In genomic region chr9:106159237-106159636, GRCm38 (mm10) we compare ENCODE assay signal across 8 mouse cellular contexts. TPM values are rescaled to one million over a fixed set of nuclear protein-coding genes. Genes with fewer than 3 reads are reported as not detected.
DNase-seq lines count a peak whose midpoint lies in the region; ATAC-seq and TF ChIP-seq lines count a peak whose summit lies in the region.

No protein-coding gene starts in this region.

- no peaks in the 10 kb centered on the region for H3K9me3 ChIP-seq in forebrain, embryonic 10.5 days
- no peaks in the 10 kb centered on the region for H3K9me3 ChIP-seq in limb, embryonic 10.5 days (replicated peaks)
- H3K9me3 ChIP-seq in neural tube, embryonic 13.5 days, result no peaks in the 10 kb centered on the region

- 85% methylated on average over 9 of the region's 9 CpGs for WGBS in forebrain, embryonic 10.5 days
- WGBS in limb, embryonic 10.5 days, result 87% methylated on average over 9 of the region's 9 CpGs
- WGBS in neural tube, embryonic 13.5 days, result 86% methylated on average over 9 of the region's 9 CpGs

- H3K9ac ChIP-seq in neural tube, embryonic 13.5 days, result no peak overlapping the region

- TF ChIP-seq CTCF in layer of hippocampus, adult 2 months (conservative IDR thresholded peaks at IDR 0.05), result no peak

- H3K4me3 ChIP-seq in layer of hippocampus, adult 2 months, result peak overlapping the region; percentile 62
- H3K4me3 ChIP-seq in forebrain, embryonic 10.5 days, result peak overlapping the region; percentile 72
- H3K4me3 ChIP-seq in limb, embryonic 10.5 days, result peak overlapping the region; percentile 59
- peak overlapping the region; percentile 55 for H3K4me3 ChIP-seq in neural tube, embryonic 13.5 days

- no peak for DNase-seq in layer of hippocampus, adult 2 months (ENCODE audit: low spot score in 2 of 2)
- no peak for DNase-seq in layer of hippocampus, postnatal 10 days (ENCODE audit: low spot score in 2 of 2)
- DNase-seq in forebrain, embryonic 10.5 days (ENCODE audit: extremely low spot score, low spot score), result no peak
- no peak for DNase-seq in limb, embryonic 10.5 days (ENCODE audit: low spot score)
- DNase-seq in embryo, embryonic 10 days (ENCODE audit: low spot score), result no peak
- DNase-seq in layer of hippocampus, adult 8-10 months (ENCODE audit: low spot score in 2 of 2), result no peak

- no peaks in the 10 kb centered on the region for H3K27me3 ChIP-seq in forebrain, embryonic 10.5 days (ENCODE audit: poor library complexity, severe bottlenecking)
- 0 out of 2 replicates have a peak, but pooled peaks cover 5% of the 10 kb centered on the region for H3K27me3 ChIP-seq in limb, embryonic 10.5 days (ENCODE audit: low read depth, poor library complexity, severe bottlenecking)
- no peaks in the 10 kb centered on the region; the same call in 1 of the 2 replicates for H3K27me3 ChIP-seq in neural tube, embryonic 13.5 days

- peaks cover 44% of the 10 kb centered on the region for H3K4me1 ChIP-seq in forebrain, embryonic 10.5 days
- H3K4me1 ChIP-seq in limb, embryonic 10.5 days, result peaks cover 9% of the 10 kb centered on the region; the same call in 1 of the 2 replicates
- H3K4me1 ChIP-seq in neural tube, embryonic 13.5 days (replicated peaks), result peaks cover 37% of the 10 kb centered on the region

- H3K27ac ChIP-seq in layer of hippocampus, adult 2 months, result peak overlapping the region; percentile 100; the same call in 1 of the 2 replicates
- H3K27ac ChIP-seq in forebrain, embryonic 10.5 days, result peak overlapping the region; percentile 97; the same call in 1 of the 2 replicates
- H3K27ac ChIP-seq in limb, embryonic 10.5 days, result no peak overlapping the region
- peak overlapping the region; percentile 99 for H3K27ac ChIP-seq in neural tube, embryonic 13.5 days (replicated peaks)

- peaks cover 10% of the 10 kb centered on the region for H3K36me3 ChIP-seq in forebrain, embryonic 10.5 days (replicated peaks)
- no peaks in the 10 kb centered on the region for H3K36me3 ChIP-seq in limb, embryonic 10.5 days
- peaks cover 1% of the 10 kb centered on the region for H3K36me3 ChIP-seq in neural tube, embryonic 13.5 days

- H3K4me2 ChIP-seq in neural tube, embryonic 13.5 days, result peak overlapping the region; percentile 67

- no peak for ATAC-seq in neural tube, embryonic 13.5 days (ENCODE audit: low read depth)
- no peak for ATAC-seq in erythroid progenitor cell, adult 5-6 weeks (replicated peaks; ENCODE audit: low FRiP score, poor library complexity, severe bottlenecking)

RNA-seq across cellular contexts. Expression of gene Glyctk, which starts 1.3 kb away (rescaled TPM):
- total RNA-seq in layer of hippocampus, adult 2 months (2021), result 1 to 10 TPM; 4.2 TPM
- total RNA-seq in layer of hippocampus, postnatal 10 days (2021), result 1 to 10 TPM; 4.5 to 6.0 TPM
- 6.8 and 8.0 TPM in 2 replicates for polyA plus RNA-seq in forebrain, embryonic 10.5 days (2016; fragmentation: Nextera tagmentation; extraction: Ambion mirVana)
- 0.83 and 1.9 TPM in 2 replicates for polyA plus RNA-seq in limb, embryonic 10.5 days (2016; fragmentation: Nextera tagmentation; extraction: Ambion mirVana)
- polyA plus RNA-seq in neural tube, embryonic 13.5 days (2015; fragmentation: Nextera tagmentation; extraction: Ambion mirVana), result 4.9 and 5.1 TPM in 2 replicates
- 0.84 TPM in 1 of 2 replicates, not detected in the other for total RNA-seq in erythroid progenitor cell, adult 5-6 weeks (2015; ENCODE audit: low replicate concordance)
- 0.51 TPM in 1 of 2 replicates, not detected in the other for total RNA-seq in erythroid progenitor cell, adult 5-6 weeks (2017; ENCODE audit: low replicate concordance)
- total RNA-seq in layer of hippocampus, adult 8-10 months (2022), result 1 to 10 TPM; 3.5 to 6.2 (median 5.9) TPM

RNA-seq across cellular contexts. Expression of gene Wdr82, which starts 11.5 kb away (rescaled TPM):
- total RNA-seq in layer of hippocampus, adult 2 months (2021), result 100 to 1,000 TPM; 134 TPM
- total RNA-seq in layer of hippocampus, postnatal 10 days (2021), result 100 to 1,000 TPM; 156 to 164 TPM
- 28.3 and 30.2 TPM in 2 replicates for polyA plus RNA-seq in forebrain, embryonic 10.5 days (2016; fragmentation: Nextera tagmentation; extraction: Ambion mirVana)
- polyA plus RNA-seq in limb, embryonic 10.5 days (2016; fragmentation: Nextera tagmentation; extraction: Ambion mirVana), result 26.2 and 28.8 TPM in 2 replicates
- 27.7 and 29.6 TPM in 2 replicates for polyA plus RNA-seq in neural tube, embryonic 13.5 days (2015; fragmentation: Nextera tagmentation; extraction: Ambion mirVana)
- total RNA-seq in erythroid progenitor cell, adult 5-6 weeks (2015; ENCODE audit: low replicate concordance), result 18.0 and 26.0 TPM in 2 replicates
- total RNA-seq in erythroid progenitor cell, adult 5-6 weeks (2017; ENCODE audit: low replicate concordance), result 25.9 and 31.7 TPM in 2 replicates
- total RNA-seq in layer of hippocampus, adult 8-10 months (2022), result 100 to 1,000 TPM; 109 to 145 (median 125) TPM

RNA-seq across cellular contexts. Expression of gene Ppm1m, which starts 40.3 kb away (rescaled TPM):
- 10 to 100 TPM; 19.4 to 21.8 TPM for total RNA-seq in layer of hippocampus, adult 2 months (2021)
- 10 to 100 TPM; 12.8 to 18.8 TPM for total RNA-seq in layer of hippocampus, postnatal 10 days (2021)
- polyA plus RNA-seq in forebrain, embryonic 10.5 days (2016; fragmentation: Nextera tagmentation; extraction: Ambion mirVana), result 42.0 and 50.7 TPM in 2 replicates
- 53.1 and 57.5 TPM in 2 replicates for polyA plus RNA-seq in limb, embryonic 10.5 days (2016; fragmentation: Nextera tagmentation; extraction: Ambion mirVana)
- 18.7 and 22.8 TPM in 2 replicates for polyA plus RNA-seq in neural tube, embryonic 13.5 days (2015; fragmentation: Nextera tagmentation; extraction: Ambion mirVana)
- total RNA-seq in erythroid progenitor cell, adult 5-6 weeks (2015; ENCODE audit: low replicate concordance), result 9.4 and 25.6 TPM in 2 replicates
- total RNA-seq in erythroid progenitor cell, adult 5-6 weeks (2017; ENCODE audit: low replicate concordance), result 6.1 and 10.3 TPM in 2 replicates
- 10 to 100 TPM; 21.7 to 27.4 (median 23.0) TPM for total RNA-seq in layer of hippocampus, adult 8-10 months (2022)

RNA-seq across cellular contexts. Expression of gene Twf2, which starts 43.7 kb away (rescaled TPM):
- total RNA-seq in layer of hippocampus, adult 2 months (2021), result 10 to 100 TPM; 52.4 to 58.9 TPM
- 10 to 100 TPM; 40.8 to 41.3 TPM for total RNA-seq in layer of hippocampus, postnatal 10 days (2021)
- polyA plus RNA-seq in forebrain, embryonic 10.5 days (2016; fragmentation: Nextera tagmentation; extraction: Ambion mirVana), result 70.9 and 71.8 TPM in 2 replicates
- 75.1 and 76.6 TPM in 2 replicates for polyA plus RNA-seq in limb, embryonic 10.5 days (2016; fragmentation: Nextera tagmentation; extraction: Ambion mirVana)
- 54.1 and 57.1 TPM in 2 replicates for polyA plus RNA-seq in neural tube, embryonic 13.5 days (2015; fragmentation: Nextera tagmentation; extraction: Ambion mirVana)
- total RNA-seq in erythroid progenitor cell, adult 5-6 weeks (2015; ENCODE audit: low replicate concordance), result 11.2 and 14.7 TPM in 2 replicates
- total RNA-seq in erythroid progenitor cell, adult 5-6 weeks (2017; ENCODE audit: low replicate concordance), result 1.8 and 17.5 TPM in 2 replicates
- 10 to 100 TPM; 53.5 to 61.3 (median 56.8) TPM for total RNA-seq in layer of hippocampus, adult 8-10 months (2022)
